Mouse (Mus musculus) thymus, adult 2 months (tissue): ENCODE measurements at regions not wholly inside any gene's neighbourhood (a gene's known extent, or its start where the extent isn't known, plus 50 kb on each side); places are given as distances from the start of the nearest gene placed in this dataset.

ENCODE experiments used
- DNase-seq: peaks from one replicate; pipeline ENCODE4 v3.0.0; 2021
- H3K27ac ChIP-seq: fragments of 200-500 bp; 2 replicates; pipeline ENCODE4 v1.5.1; 2012; ENCODE audit warnings: low read length, control low read depth; ENCODE audit not compliant: control insufficient read depth, insufficient read depth
- H3K27me3 ChIP-seq: fragments of 200-500 bp; 2 replicates; pipeline ENCODE4 v1.6.1; 2012; ENCODE audit warnings: mild to moderate bottlenecking, low read length, moderate library complexity, mixed read lengths; ENCODE audit not compliant: control insufficient read depth, insufficient read depth
- H3K36me3 ChIP-seq: fragments of 200-500 bp; 2 replicates; pipeline ENCODE4 v1.6.1; 2012; ENCODE audit warnings: mild to moderate bottlenecking, low read length, moderate library complexity; ENCODE audit not compliant: control insufficient read depth, insufficient read depth
- H3K4me1 ChIP-seq: fragments of 200-500 bp; replicated peaks from 2 replicates; pipeline ENCODE4 v1.6.1; 2012; ENCODE audit warnings: low read length; ENCODE audit not compliant: control insufficient read depth, insufficient read depth
- H3K4me3 ChIP-seq: fragments of 200-500 bp; 2 replicates; pipeline ENCODE4 v1.5.1; 2012; ENCODE audit warnings: mild to moderate bottlenecking, low read length, control low read depth, moderate library complexity; ENCODE audit not compliant: control insufficient read depth, insufficient read depth
- CTCF ChIP-seq: fragments of 200-500 bp; IDR thresholded peaks from 2 replicates; pipeline ENCODE4 v1.5.1; 2012; ENCODE audit warnings: mild to moderate bottlenecking, control low read depth, low read length, moderate library complexity, borderline replicate concordance; ENCODE audit not compliant: control insufficient read depth, poor library complexity, insufficient read depth; ENCODE audit errors: extremely low read depth
- POLR2A ChIP-seq: fragments of 200-500 bp; IDR thresholded peaks from 2 replicates; pipeline ENCODE4 v1.6.1; 2012; ENCODE audit warnings: mild to moderate bottlenecking, low read length, control low read depth, moderate library complexity; ENCODE audit not compliant: control insufficient read depth, poor library complexity, insufficient read depth; ENCODE audit errors: extremely low read depth
- WGBS: fragments of 180-500 bp; shearing (Covaris S2); methylation state at CpG from one replicate; pipeline ENCODE4 v1.1.7; 2018; 5-methylcytosine and 5-hydroxymethylcytosine counted together

DNA sequence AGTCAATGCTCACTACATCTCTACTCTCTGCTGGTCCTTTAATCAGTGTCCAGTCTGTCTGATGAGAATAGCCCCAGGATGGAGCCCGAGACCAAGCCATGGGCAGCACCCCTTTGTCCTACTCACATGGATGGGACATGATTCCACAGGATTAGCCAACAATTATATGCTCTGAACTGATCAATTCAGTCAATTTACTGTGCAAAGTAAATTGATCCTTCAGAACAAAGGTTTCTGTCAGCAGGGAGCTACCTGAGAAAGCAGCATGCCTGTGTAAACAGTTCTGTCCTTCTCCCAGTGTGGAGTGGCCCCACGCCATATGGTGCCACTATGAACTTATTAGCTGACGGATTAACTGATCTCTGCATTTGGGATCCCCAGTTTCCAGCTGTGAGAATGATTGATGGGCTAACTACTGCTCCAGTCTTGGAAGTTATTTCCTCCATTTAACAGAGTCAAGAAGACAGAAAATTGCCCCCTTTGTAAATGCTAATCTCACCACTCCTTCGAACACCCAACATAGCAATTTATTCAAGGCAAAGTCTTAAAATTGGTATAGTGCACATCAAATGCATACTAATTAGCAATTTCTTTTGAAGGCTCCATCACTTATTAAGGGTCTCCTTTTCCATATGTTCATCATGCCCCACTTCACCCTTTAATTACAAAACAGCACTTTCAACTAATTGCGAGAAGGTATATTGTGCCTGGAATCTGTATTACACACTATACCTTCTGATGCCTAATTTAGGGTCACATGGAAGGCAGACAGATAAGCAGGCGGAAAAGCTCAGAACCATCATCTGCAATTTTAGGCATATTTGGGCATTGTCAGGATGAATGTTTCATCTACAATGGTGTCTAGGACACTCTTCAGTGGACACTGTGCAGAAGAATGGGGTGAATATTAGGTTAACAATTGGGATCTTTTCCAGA, 417.3 kb downstream of the Tmem161b start:
- Histone ChIP-seq H3K27me3 (no peaks in the 10 kb centered on the region), H3K27ac (no peak overlapping the region), H3K36me3 (no peaks in the 10 kb centered on the region), H3K4me1 (no peaks in the 10 kb centered on the region), H3K4me3 (no peak overlapping the region)
- 96% methylated on average over 6 of the region's 6 CpGs for WGBS
- TF ChIP-seq POLR2A (no peak), CTCF (no peak)
- DNase-seq = no peak

DNA sequence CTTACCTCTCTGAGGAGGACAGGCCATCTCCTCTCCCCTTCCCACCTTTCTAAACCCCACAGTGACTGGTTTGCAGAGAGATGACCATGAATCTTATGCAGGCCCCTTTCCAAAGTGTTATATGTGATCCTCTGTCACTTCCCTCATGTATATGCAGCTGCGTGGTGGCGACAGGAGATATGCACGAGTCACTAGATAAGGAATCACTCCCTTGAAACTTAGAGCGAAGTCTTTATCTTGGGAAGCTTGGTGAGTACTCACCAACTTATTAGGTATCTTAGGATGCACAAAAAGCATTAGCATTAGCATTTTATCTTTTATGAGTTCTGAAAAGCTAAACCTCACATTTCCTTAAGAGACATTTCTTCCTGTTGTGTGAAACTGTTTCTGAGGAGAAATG, 421.9 kb downstream of the Tmem161b start:
- H3K27ac ChIP-seq = no peak overlapping the region
- 95% methylated on average over 4 of the region's 4 CpGs for WGBS
- no peak for DNase-seq
- H3K36me3 ChIP-seq = no peaks in the 10 kb centered on the region
- TF ChIP-seq CTCF (no peak), POLR2A (no peak)
- no peaks in the 10 kb centered on the region for H3K27me3 ChIP-seq
- H3K4me3 ChIP-seq = no peak overlapping the region
- no peaks in the 10 kb centered on the region for H3K4me1 ChIP-seq

DNA sequence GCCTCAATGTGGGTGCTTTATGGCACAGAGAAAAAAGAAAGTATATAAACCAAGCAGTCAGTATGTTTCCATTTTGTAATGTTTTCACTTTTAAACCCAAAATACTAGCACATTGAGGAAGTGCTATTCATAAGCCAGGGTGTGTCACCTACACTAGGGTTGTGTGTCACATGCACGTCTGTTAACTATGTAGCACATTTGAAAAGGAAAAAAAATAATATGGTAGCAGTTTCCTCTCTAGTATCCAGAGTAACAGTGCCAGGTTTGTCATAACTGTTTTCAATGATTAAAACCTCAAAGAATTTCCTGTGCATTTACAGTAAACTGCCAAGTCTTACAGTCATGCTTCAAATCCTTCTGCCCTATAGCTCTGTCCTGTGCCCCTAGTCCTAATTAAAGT, 424.8 kb downstream of the Tmem161b start:
- Histone ChIP-seq H3K4me3 (no peak overlapping the region), H3K36me3 (no peaks in the 10 kb centered on the region), H3K27ac (no peak overlapping the region), H3K4me1 (no peaks in the 10 kb centered on the region), H3K27me3 (no peaks in the 10 kb centered on the region)
- no peak for TF ChIP-seq CTCF
- TF ChIP-seq POLR2A = no peak
- 39% methylated on average over 1 of the region's 1 CpGs for WGBS
- no peak for DNase-seq

GRCm38 (mm10) chr13:84648056-84648455, 426.0 kb downstream of the Tmem161b start:
- 11% methylated on average over 1 of the region's 1 CpGs for WGBS
- TF ChIP-seq POLR2A (no peak), CTCF (no peak)
- no peaks in the 10 kb centered on the region for H3K4me1 ChIP-seq
- H3K4me3 ChIP-seq = no peak overlapping the region
- H3K36me3 ChIP-seq = no peaks in the 10 kb centered on the region
- no peaks in the 10 kb centered on the region for H3K27me3 ChIP-seq
- no peak overlapping the region for H3K27ac ChIP-seq
- DNase-seq = no peak

GRCm38 (mm10) chr13:84663967-84664366, 441.9 kb downstream of the Tmem161b start:
- WGBS = 96% methylated on average over 2 of the region's 2 CpGs
- H3K27me3 ChIP-seq = no peaks in the 10 kb centered on the region
- H3K4me1 ChIP-seq = no peaks in the 10 kb centered on the region
- DNase-seq = no peak
- H3K27ac ChIP-seq = no peak overlapping the region
- TF ChIP-seq CTCF = no peak
- TF ChIP-seq POLR2A = no peak
- H3K4me3 ChIP-seq = no peak overlapping the region
- no peaks in the 10 kb centered on the region for H3K36me3 ChIP-seq

DNA sequence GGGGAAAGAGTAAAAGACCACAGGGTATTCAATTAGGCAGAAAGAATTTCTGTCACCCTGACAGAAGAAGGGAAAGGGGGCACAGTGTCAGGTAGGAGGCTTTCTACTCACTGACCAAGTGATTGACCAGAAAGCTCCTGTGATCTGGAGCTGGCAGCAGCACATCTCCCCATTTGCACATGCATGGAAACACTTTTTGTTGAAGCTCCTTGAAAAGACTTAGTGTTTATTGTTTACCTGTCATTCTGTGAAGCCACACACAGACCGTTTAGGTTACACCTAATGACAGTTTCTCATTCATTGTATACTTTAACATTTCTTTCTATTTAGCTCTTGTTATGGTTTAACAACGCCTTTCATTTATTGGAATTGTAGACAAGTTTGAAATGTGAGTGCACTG, 458.9 kb downstream of the Tmem161b start:
- no peak overlapping the region for H3K27ac ChIP-seq
- TF ChIP-seq CTCF (no peak), POLR2A (no peak)
- 81% methylated on average over 2 of the region's 2 CpGs for WGBS

More for the DNA sequence above, 458.9 kb downstream of the Tmem161b start:
- Histone ChIP-seq H3K36me3 (no peaks in the 10 kb centered on the region), H3K4me1 (no peaks in the 10 kb centered on the region), H3K27me3 (no peaks in the 10 kb centered on the region), H3K4me3 (no peak overlapping the region)
- no peak for DNase-seq
